Mouse (Mus musculus): ENCODE data around the gene Adat3. TPM values are rescaled to one million over a fixed set of nuclear protein-coding genes. Genes with fewer than 3 reads are reported as not detected.

The Adat3 gene
- polyA plus RNA-seq (2015; fragmentation: Nextera tagmentation; extraction: Ambion mirVana): 7.0 and 7.5 TPM in 2 replicates

- Histone ChIP-seq H3K27ac (replicated peaks) (peak within 1 kb of the TSS; percentile 91), H3K4me2 (replicated peaks) (peak within 1 kb of the TSS; percentile 76), H3K9me3 (replicated peaks) (no peaks in the 10 kb centered on the region), H3K4me1 (peaks cover 28% of the 10 kb centered on the region), H3K9ac (peak within 1 kb of the TSS; percentile 67), H3K4me3 (replicated peaks) (peak within 1 kb of the TSS; percentile 88), H3K27me3 (no peaks in the 10 kb centered on the region), H3K36me3 (peaks cover 21% of the 10 kb centered on the region)
- WGBS: under 1% methylated on average over 54 of the region's 54 CpGs
- peak; percentile 93 for ATAC-seq (ENCODE audit: insufficient number of reproducible peaks, low FRiP score, low TSS enrichment, low read depth)
Measured at GRCm38 (mm10) chr10:80602698-80603325, at the start of gene Adat3, which contains the start of gene Scamp4. Gene Adat3 (plus strand): TSS chr10:80602880. Gene Scamp4 (plus strand): TSS chr10:80602872.

DNA sequence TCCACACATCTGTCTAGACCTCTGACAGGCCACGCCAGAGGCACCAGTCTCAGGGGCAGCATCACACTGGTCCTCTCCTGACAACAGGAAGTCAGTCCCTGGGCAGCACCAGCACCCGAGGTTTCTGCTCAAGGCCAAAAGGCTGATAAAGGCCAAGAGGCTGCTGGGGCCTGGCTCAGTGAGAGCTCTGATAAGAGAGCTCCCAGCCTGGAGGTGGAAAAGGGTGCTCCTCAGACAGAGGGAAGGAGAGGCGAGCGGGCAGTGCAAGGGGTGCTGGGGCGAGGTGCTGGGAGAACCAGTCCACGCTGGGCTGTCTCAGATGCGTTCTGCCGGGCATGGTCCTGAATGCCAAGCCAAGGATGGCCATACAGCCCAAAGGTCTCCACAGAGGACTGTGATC is 49.1 kb upstream of the Adat3 start:
- peaks cover 24% of the 10 kb centered on the region for H3K36me3 ChIP-seq
- ATAC-seq (ENCODE audit: insufficient number of reproducible peaks, low FRiP score, low TSS enrichment, low read depth): no peak
- no peaks in the 10 kb centered on the region for H3K9me3 ChIP-seq (replicated peaks)
- no peaks in the 10 kb centered on the region for H3K27me3 ChIP-seq
- peaks cover 17% of the 10 kb centered on the region for H3K4me1 ChIP-seq
- H3K4me3 ChIP-seq (replicated peaks): no peak overlapping the region
- no peak overlapping the region for H3K4me2 ChIP-seq (replicated peaks)
- no peak overlapping the region for H3K27ac ChIP-seq (replicated peaks)
- H3K9ac ChIP-seq: no peak overlapping the region
- 87% methylated on average over 8 of the region's 8 CpGs for WGBS

GRCm38 (mm10) chr10:80553997-80554396 is 48.7 kb upstream of the Adat3 start:
- WGBS: 85% methylated on average over 6 of the region's 6 CpGs
- no peak overlapping the region for H3K4me2 ChIP-seq (replicated peaks)
- H3K27me3 ChIP-seq: no peaks in the 10 kb centered on the region
- H3K9ac ChIP-seq: no peak overlapping the region
- H3K36me3 ChIP-seq: peaks cover 20% of the 10 kb centered on the region
- H3K4me1 ChIP-seq: peaks cover 21% of the 10 kb centered on the region
- H3K4me3 ChIP-seq (replicated peaks): no peak overlapping the region
- H3K9me3 ChIP-seq (replicated peaks): no peaks in the 10 kb centered on the region
- ATAC-seq (ENCODE audit: insufficient number of reproducible peaks, low FRiP score, low TSS enrichment, low read depth): no peak
- no peak overlapping the region for H3K27ac ChIP-seq (replicated peaks)

GRCm38 (mm10) chr10:80557346-80557965 is 45.2 kb upstream of the Adat3 start:
- no peak for ATAC-seq (ENCODE audit: insufficient number of reproducible peaks, low FRiP score, low TSS enrichment, low read depth)
- Histone ChIP-seq H3K27me3 (no peaks in the 10 kb centered on the region), H3K4me1 (peaks cover 44% of the 10 kb centered on the region), H3K4me3 (replicated peaks) (no peak overlapping the region), H3K4me2 (replicated peaks) (no peak overlapping the region), H3K36me3 (no peaks in the 10 kb centered on the region), H3K9ac (no peak overlapping the region), H3K27ac (replicated peaks) (no peak overlapping the region), H3K9me3 (replicated peaks) (no peaks in the 10 kb centered on the region)
- 39% methylated on average over 5 of the region's 5 CpGs for WGBS

- H3K9ac ChIP-seq: no peak overlapping the region
- no peaks in the 10 kb centered on the region for H3K9me3 ChIP-seq (replicated peaks)
- no peak overlapping the region for H3K4me3 ChIP-seq (replicated peaks)
- no peak overlapping the region for H3K27ac ChIP-seq (replicated peaks)
- no peaks in the 10 kb centered on the region for H3K27me3 ChIP-seq
- H3K4me2 ChIP-seq (replicated peaks): no peak overlapping the region
- H3K36me3 ChIP-seq: no peaks in the 10 kb centered on the region
- peaks cover 48% of the 10 kb centered on the region for H3K4me1 ChIP-seq
- WGBS: 96% methylated on average over 7 of the region's 7 CpGs
- ATAC-seq (ENCODE audit: insufficient number of reproducible peaks, low FRiP score, low TSS enrichment, low read depth): no peak
Measured at GRCm38 (mm10) chr10:80559431-80559830, 43.2 kb upstream of the Adat3 start.

DNA sequence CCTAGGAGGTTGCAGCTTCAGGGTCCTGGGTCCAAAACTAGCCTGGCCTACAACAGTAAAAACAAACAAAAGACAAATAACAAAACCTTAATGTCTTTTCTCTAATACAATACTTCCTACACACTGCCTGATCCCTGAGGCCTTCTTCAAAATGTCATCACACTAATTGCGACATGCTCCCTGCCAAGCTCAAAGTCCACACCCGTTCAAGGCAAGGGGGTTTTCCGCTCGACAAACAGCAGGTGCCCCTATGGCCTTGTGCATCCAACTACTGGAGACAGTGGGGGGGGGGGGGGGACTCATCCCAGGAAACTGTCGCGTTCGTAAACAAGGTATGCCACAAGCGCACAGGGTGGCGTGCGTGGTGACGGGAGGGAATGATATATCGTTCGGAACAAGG is 42.1 kb upstream of the Adat3 start:
- H3K9ac ChIP-seq: peak overlapping the region; percentile 99
- no peaks in the 10 kb centered on the region for H3K27me3 ChIP-seq
- peaks cover 48% of the 10 kb centered on the region for H3K4me1 ChIP-seq
- WGBS: 1% methylated on average over 13 of the region's 13 CpGs
- H3K4me3 ChIP-seq (replicated peaks): peak overlapping the region; percentile 99
- H3K36me3 ChIP-seq: 0 out of 2 replicates have a peak, but pooled peaks cover under 1% of the 10 kb centered on the region
- no peak for ATAC-seq (ENCODE audit: insufficient number of reproducible peaks, low FRiP score, low TSS enrichment, low read depth)
- H3K27ac ChIP-seq (replicated peaks): no peak overlapping the region
- H3K4me2 ChIP-seq (replicated peaks): peak overlapping the region; percentile 81
- H3K9me3 ChIP-seq (replicated peaks): no peaks in the 10 kb centered on the region

DNA sequence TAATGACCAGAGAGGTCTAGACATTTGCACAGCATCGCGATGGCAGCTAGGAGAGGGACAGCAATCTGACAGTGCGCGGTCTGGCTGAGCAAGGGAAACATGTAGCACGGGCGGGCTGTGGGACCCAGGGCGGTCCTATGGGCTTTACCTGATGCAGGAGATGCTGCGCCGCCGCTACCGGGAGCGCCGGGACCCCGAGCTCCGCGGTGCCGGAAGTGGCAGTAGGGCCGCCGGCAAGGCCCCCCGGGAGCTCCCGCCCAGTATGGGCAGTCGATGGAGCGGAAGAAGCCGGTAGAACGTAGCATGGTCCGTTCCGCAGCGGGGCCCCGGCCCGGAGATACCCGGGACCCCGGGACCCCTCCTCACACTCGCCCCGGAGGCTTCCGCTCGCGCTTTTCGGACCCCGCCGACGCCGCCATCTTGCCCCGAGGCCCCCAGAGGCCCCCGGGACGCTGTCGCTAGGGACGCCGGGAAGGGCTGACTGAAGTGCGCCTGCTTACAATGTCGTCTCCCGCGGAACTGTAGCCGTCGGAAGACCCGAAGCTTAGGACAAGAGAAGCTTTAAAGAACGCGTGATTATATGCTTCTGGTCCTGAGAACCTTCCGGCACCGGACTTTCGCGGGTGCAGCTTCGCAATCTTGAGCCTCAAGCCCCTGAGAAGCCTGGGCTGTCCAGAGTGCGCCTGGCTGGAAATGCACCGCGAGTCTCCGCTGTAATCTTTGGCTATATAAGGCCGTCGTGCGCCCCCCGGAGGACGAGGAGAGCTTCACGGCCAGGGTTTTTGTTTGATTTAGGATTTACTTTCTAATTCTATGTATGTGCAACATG is 41.4 kb upstream of the Adat3 start, which contains the start of gene Rexo1:
Rexo1 (minus strand) TSS at position 445 of the 829 bp plus-strand sequence.
- peak within 1 kb of the TSS; percentile 99 for H3K4me3 ChIP-seq (replicated peaks)
- no peaks in the 10 kb centered on the region for H3K9me3 ChIP-seq (replicated peaks)
- no peaks in the 10 kb centered on the region for H3K27me3 ChIP-seq
- peaks cover 52% of the 10 kb centered on the region for H3K4me1 ChIP-seq
- H3K27ac ChIP-seq (replicated peaks): peak within 1 kb of the TSS; percentile 95
- ATAC-seq (ENCODE audit: insufficient number of reproducible peaks, low FRiP score, low TSS enrichment, low read depth): peak; percentile 90
- under 1% methylated on average over 72 of the region's 72 CpGs for WGBS
- H3K36me3 ChIP-seq: 0 out of 2 replicates have a peak, but pooled peaks cover 4% of the 10 kb centered on the region
- peak within 1 kb of the TSS; percentile 99 for H3K9ac ChIP-seq
- peak within 1 kb of the TSS; percentile 81 for H3K4me2 ChIP-seq (replicated peaks)

DNA sequence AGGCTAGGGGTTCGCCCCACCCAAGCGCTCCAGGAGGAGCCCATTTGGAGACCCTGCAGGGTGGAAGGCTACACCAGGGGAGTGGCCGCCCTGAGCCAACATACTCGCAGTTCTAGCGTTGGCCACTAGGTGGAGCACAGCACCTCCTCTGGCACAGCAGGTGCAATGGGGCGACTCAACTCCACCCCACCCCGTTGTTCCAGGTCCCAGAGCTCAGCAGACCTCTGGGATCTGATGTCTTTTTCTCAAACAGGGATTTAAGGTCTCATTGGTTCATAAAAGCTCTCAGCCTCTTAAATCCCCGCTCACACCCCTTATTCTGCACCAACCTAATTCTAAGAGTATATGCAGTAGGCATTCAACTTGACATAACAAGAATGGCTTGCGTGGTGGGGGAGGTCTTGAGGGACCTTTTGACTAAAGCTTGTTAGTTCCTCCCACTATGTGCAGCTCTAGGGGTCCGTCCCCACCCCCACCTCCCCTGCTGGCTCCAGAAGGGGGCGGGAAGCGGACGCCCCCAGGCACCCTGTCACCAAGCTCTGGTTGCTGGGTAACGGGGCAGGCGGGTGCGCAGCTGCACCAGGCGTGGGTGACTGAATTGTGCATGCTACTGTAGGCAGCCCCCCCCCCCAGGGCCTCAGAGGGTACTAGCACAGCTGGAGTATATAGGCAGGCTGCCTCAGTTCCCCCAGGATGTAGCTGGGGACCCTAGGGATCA is 36.1 kb upstream of the Adat3 start:
- 22% methylated on average over 17 of the region's 17 CpGs for WGBS
- no peak overlapping the region for H3K4me2 ChIP-seq (replicated peaks)
- no peak overlapping the region for H3K4me3 ChIP-seq (replicated peaks)

GRCm38 (mm10) chr10:80568876-80569275 is 33.8 kb upstream of the Adat3 start:
- Histone ChIP-seq H3K27ac (replicated peaks) (no peak overlapping the region), H3K4me1 (peaks cover 51% of the 10 kb centered on the region), H3K9ac (no peak overlapping the region), H3K27me3 (no peaks in the 10 kb centered on the region), H3K4me2 (replicated peaks) (no peak overlapping the region), H3K4me3 (replicated peaks) (no peak overlapping the region), H3K9me3 (replicated peaks) (no peaks in the 10 kb centered on the region), H3K36me3 (peaks cover 12% of the 10 kb centered on the region; the same call in 1 of the 2 replicates)
- 95% methylated on average over 29 of the region's 29 CpGs for WGBS
- no peak for ATAC-seq (ENCODE audit: insufficient number of reproducible peaks, low FRiP score, low TSS enrichment, low read depth)

More for the DNA sequence above, 36.1 kb upstream of the Adat3 start:
- peak; percentile 58 for ATAC-seq (ENCODE audit: insufficient number of reproducible peaks, low FRiP score, low TSS enrichment, low read depth)
- Histone ChIP-seq H3K9ac (no peak overlapping the region), H3K27me3 (no peaks in the 10 kb centered on the region), H3K9me3 (replicated peaks) (no peaks in the 10 kb centered on the region), H3K4me1 (peaks cover 44% of the 10 kb centered on the region), H3K27ac (replicated peaks) (no peak overlapping the region), H3K36me3 (peaks cover 12% of the 10 kb centered on the region; the same call in 1 of the 2 replicates)

- peaks cover 12% of the 10 kb centered on the region; the same call in 1 of the 2 replicates for H3K36me3 ChIP-seq
- no peaks in the 10 kb centered on the region for H3K27me3 ChIP-seq
- no peak overlapping the region for H3K4me3 ChIP-seq (replicated peaks)
- H3K9ac ChIP-seq: no peak overlapping the region
- H3K4me2 ChIP-seq (replicated peaks): no peak overlapping the region
- WGBS: 31% methylated on average over 10 of the region's 10 CpGs
- ATAC-seq (ENCODE audit: insufficient number of reproducible peaks, low FRiP score, low TSS enrichment, low read depth): no peak
- no peaks in the 10 kb centered on the region for H3K9me3 ChIP-seq (replicated peaks)
- H3K27ac ChIP-seq (replicated peaks): no peak overlapping the region
- peaks cover 58% of the 10 kb centered on the region for H3K4me1 ChIP-seq
Measured at GRCm38 (mm10) chr10:80569664-80570066, 33.0 kb upstream of the Adat3 start.
